Mouse (Mus musculus): ENCODE measurements around the gene Chmp6. TPM values are rescaled to one million over a fixed set of nuclear protein-coding genes. Genes with fewer than 3 reads are reported as not detected.

The Chmp6 gene
- polyA plus RNA-seq (2015; fragmentation: Nextera tagmentation; extraction: Ambion mirVana), result 97.5 and 102 TPM in 2 replicates

DNA sequence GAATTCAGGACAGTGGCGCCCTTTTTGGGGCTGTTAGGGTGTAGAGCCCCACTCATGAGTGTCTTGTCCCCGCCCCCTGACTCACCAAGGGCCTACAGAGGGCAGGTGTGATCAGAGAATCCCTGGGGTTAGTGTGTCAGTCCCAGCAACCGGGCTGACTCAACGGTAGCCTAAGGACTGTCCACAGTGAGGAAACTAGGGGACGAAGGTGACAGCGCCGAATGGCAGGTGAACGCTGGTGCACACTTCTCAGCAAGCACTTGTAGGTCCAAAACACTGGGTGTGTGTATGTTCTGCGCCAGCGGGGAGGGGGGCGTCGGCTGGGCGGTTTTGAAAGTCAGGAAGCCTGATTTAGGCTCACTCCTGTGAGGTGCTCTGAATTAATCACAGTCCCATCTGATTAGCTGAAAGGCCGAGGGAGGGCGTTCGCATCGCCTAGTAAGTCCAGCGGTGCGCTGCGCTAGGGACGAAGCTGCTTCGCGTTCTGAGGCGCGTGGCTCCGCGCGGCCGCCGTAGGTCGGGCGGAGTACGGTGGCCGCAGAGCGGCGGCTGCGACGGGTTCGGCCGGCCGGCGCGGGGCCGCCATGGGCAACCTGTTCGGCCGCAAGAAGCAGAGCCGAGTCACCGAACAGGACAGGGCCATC is at the start of gene Chmp6:
Gene Chmp6 (plus strand): TSS at position 151 of the 644 bp plus-strand sequence.
- Histone ChIP-seq H3K9me3 (no peaks in the 10 kb centered on the region), H3K27me3 (no peaks in the 10 kb centered on the region), H3K4me1 (replicated peaks) (peaks cover 46% of the 10 kb centered on the region), H3K9ac (peak within 1 kb of the TSS; percentile 86), H3K4me2 (peak within 1 kb of the TSS; percentile 98), H3K36me3 (peaks cover 21% of the 10 kb centered on the region), H3K27ac (replicated peaks) (peak within 1 kb of the TSS; percentile 83), H3K4me3 (peak within 1 kb of the TSS; percentile 82)
- WGBS, result 1% methylated on average over 48 of the region's 48 CpGs
- ATAC-seq (ENCODE audit: low read depth), result peak; percentile 55

DNA sequence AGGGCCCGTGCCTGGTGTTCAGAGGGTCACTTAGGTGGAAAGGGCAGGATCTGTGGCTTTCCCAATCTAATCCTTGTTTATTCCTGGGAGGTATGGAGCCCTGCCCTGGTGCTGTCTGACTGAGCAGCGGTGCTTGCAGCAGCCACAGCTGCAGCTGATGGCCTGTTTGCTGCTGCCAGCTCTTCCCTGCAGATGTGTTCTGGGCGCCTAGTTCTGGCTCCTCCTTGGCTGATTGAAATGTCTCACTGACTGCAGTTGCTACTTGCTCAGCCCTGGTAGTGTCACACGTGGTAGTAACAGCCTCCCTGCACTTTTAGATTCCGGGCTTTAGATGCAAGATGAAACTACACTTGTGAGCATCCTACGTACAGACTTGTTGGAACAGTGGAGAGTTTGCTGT is 46.4 kb upstream of the Chmp6 start:
- no peak for ATAC-seq (ENCODE audit: low read depth)
- H3K27me3 ChIP-seq, result no peaks in the 10 kb centered on the region
- peaks cover 18% of the 10 kb centered on the region for H3K4me1 ChIP-seq (replicated peaks)
- H3K4me2 ChIP-seq, result no peak overlapping the region
- H3K36me3 ChIP-seq, result peaks cover 20% of the 10 kb centered on the region
- no peaks in the 10 kb centered on the region for H3K9me3 ChIP-seq
- no peak overlapping the region for H3K9ac ChIP-seq
- H3K27ac ChIP-seq (replicated peaks), result no peak overlapping the region
- 89% methylated on average over 6 of the region's 6 CpGs for WGBS
- H3K4me3 ChIP-seq, result no peak overlapping the region

DNA sequence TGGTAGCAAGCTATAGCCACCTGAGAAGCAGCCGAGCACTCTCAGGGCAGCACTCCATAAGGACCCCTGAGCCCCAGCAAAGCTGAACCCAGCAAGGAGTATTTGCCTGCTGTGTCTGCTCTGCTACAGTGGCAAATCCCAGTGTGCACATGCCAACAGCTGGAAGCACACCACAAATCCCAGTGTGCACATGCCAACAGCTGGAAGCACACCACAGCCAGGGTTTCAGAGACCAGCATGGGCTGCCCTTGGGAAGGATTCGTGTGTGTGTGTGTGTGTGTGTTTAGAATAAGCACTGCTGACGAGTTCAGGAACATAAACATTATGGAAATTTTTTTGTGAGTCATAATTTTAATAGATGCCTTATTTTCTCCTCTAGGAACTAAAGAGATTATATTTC is 45.1 kb upstream of the Chmp6 start:
- no peak overlapping the region for H3K27ac ChIP-seq (replicated peaks)
- no peak for ATAC-seq (ENCODE audit: low read depth)
- peaks cover 13% of the 10 kb centered on the region for H3K4me1 ChIP-seq (replicated peaks)
- WGBS, result 72% methylated on average over 3 of the region's 3 CpGs
- peaks cover 34% of the 10 kb centered on the region for H3K36me3 ChIP-seq
- no peak overlapping the region for H3K9ac ChIP-seq
- no peaks in the 10 kb centered on the region for H3K9me3 ChIP-seq
- no peaks in the 10 kb centered on the region for H3K27me3 ChIP-seq
- no peak overlapping the region for H3K4me3 ChIP-seq
- no peak overlapping the region for H3K4me2 ChIP-seq

DNA sequence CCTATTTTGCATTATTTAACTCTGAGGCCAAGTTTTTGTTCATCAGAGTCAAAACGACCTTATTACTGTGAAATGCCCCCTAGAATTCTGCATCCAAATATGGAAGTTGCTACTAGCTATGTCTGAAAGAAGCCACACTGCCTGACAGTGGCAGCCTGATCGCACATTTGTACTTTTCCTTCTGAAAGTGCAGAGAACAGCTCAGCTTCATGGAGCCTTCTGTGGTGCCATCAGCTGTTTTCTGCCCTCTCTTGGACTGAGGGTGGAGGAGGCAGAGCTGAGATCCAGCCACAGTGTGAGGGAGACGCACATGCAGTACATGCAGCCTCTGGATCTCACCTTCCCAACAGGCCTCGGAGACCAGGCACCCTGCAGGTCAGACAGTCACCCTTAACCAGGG is 44.7 kb upstream of the Chmp6 start:
- H3K27me3 ChIP-seq, result no peaks in the 10 kb centered on the region
- peaks cover 9% of the 10 kb centered on the region; the same call in 1 of the 2 replicates for H3K4me1 ChIP-seq (replicated peaks)
- no peak overlapping the region for H3K4me2 ChIP-seq
- ATAC-seq (ENCODE audit: low read depth), result no peak
- H3K9ac ChIP-seq, result no peak overlapping the region
- H3K36me3 ChIP-seq, result peaks cover 38% of the 10 kb centered on the region
- no peaks in the 10 kb centered on the region for H3K9me3 ChIP-seq
- no peak overlapping the region for H3K4me3 ChIP-seq
- H3K27ac ChIP-seq (replicated peaks), result no peak overlapping the region
- 87% methylated on average over 4 of the region's 4 CpGs for WGBS

DNA sequence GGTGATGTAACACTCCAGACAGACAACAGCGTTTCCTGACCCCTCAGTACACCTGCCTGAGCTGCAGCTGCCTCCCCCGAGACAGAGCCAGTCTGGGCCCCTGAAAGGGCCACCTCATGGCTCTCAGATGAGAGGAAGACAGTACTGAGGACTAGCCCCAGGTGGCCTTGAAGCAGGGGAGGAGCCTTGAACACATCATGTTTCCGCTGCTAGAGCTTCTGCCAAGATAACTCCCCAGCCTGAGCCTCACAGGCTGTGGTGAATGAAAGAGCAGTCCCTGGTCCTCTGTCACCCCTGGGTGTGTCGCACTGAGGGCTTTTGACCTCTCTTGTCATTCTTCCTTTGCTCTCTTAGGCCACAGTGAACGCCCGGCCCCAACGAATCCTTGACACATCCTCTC is 42.1 kb upstream of the Chmp6 start:
- Histone ChIP-seq H3K4me3 (no peak overlapping the region), H3K9me3 (no peaks in the 10 kb centered on the region), H3K27ac (replicated peaks) (no peak overlapping the region), H3K27me3 (no peaks in the 10 kb centered on the region), H3K36me3 (peaks cover 56% of the 10 kb centered on the region), H3K4me1 (replicated peaks) (0 out of 2 replicates have a peak, but pooled peaks cover 7% of the 10 kb centered on the region), H3K4me2 (no peak overlapping the region), H3K9ac (no peak overlapping the region)
- ATAC-seq (ENCODE audit: low read depth), result no peak
- WGBS, result 88% methylated on average over 7 of the region's 7 CpGs

DNA sequence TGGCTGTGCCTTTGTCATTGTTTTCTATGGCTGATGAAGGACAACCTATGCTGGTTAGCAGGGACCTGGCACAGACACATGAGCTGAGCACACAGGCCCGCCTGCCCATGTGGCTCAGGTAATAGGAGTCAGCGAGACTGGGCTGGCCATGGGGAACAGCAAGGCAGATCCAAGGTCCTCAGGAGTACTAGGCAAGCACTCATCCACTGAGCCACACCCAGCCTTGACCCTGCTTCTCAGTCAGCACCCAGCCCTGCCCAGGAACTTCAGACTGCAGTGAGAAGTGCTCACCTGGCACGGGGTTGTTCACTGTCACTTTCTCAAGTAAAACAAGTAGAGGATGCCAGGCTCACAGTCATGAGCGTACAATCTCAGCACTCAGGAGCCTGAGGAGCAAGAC is 39.6 kb upstream of the Chmp6 start:
- Histone ChIP-seq H3K9ac (no peak overlapping the region), H3K4me3 (no peak overlapping the region), H3K27ac (replicated peaks) (no peak overlapping the region), H3K27me3 (no peaks in the 10 kb centered on the region), H3K36me3 (peaks cover 58% of the 10 kb centered on the region), H3K9me3 (no peaks in the 10 kb centered on the region), H3K4me2 (no peak overlapping the region), H3K4me1 (replicated peaks) (no peaks in the 10 kb centered on the region)
- WGBS, result 97% methylated on average over 4 of the region's 4 CpGs
- ATAC-seq (ENCODE audit: low read depth), result no peak

DNA sequence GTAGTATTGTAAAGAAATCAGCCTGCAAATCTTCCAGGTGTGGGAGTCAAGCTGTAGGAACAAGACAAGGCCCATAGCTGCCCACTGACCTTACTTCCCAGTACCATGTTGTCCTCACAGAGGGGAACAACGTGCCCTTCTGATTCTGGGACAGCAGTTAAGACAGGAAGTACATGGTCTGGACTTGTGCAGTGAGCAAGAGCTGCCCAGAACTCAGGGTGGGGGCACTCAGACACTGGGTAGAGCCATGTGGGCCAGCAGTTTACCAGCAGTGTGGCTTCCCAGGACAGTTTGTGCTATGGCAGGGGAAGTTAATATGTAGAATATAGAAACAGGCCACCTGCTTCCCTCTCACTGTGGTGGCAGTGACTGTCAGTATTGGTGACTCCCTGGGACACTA is 38.4 kb upstream of the Chmp6 start:
- H3K9ac ChIP-seq, result no peak overlapping the region
- no peak overlapping the region for H3K4me3 ChIP-seq
- no peak for ATAC-seq (ENCODE audit: low read depth)
- no peak overlapping the region for H3K27ac ChIP-seq (replicated peaks)
- WGBS, result 90% methylated on average over 1 of the region's 1 CpGs
- no peaks in the 10 kb centered on the region for H3K9me3 ChIP-seq
- H3K36me3 ChIP-seq, result peaks cover 64% of the 10 kb centered on the region
- no peak overlapping the region for H3K4me2 ChIP-seq
- H3K4me1 ChIP-seq (replicated peaks), result no peaks in the 10 kb centered on the region
- no peaks in the 10 kb centered on the region for H3K27me3 ChIP-seq

DNA sequence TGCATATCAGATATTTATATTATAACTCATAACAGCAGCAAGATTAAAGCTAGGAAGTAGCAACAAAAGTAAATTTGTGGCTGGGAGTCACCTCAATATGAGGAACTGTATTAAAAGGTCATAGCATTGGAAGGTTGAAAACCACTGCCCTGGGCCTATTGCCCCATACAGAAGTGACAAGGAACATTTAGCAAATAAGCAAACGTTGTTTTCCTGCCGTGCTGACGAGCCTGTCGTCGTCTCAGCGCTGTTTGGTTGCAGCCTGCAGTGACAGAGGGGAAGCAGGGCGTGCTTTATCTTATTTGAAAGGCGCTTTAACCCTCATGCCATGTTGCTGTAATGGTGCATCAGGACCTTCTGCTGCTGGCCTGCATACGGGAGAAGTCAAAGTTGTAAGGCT is 37.6 kb upstream of the Chmp6 start:
- no peak for ATAC-seq (ENCODE audit: low read depth)
- 86% methylated on average over 9 of the region's 9 CpGs for WGBS
- no peak overlapping the region for H3K27ac ChIP-seq (replicated peaks)

DNA sequence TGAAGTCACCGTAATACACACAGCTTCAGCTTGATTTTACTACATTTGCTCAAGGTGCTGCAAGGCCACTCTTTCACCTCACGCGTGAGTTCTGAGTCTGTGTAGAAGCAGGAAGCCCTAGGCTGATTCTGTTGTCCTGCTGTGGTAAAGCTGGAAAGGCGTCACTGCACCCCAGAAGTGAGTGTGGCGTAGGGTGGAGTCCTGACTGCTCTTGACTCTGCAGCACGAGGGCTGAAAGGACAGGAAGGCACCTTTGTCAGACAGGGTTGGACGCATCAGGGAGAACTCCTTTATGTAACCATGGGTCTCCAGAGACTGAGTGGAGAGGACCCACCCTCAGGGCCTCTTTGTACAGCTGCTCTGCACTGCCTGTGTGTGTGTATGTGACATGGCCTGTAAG is 36.1 kb upstream of the Chmp6 start:
- no peaks in the 10 kb centered on the region for H3K4me1 ChIP-seq (replicated peaks)
- H3K9ac ChIP-seq, result no peak overlapping the region
- ATAC-seq (ENCODE audit: low read depth), result no peak
- no peak overlapping the region for H3K4me2 ChIP-seq
- H3K36me3 ChIP-seq, result peaks cover 55% of the 10 kb centered on the region
- no peak overlapping the region for H3K27ac ChIP-seq (replicated peaks)
- no peaks in the 10 kb centered on the region for H3K9me3 ChIP-seq
- no peak overlapping the region for H3K4me3 ChIP-seq
- 88% methylated on average over 7 of the region's 7 CpGs for WGBS
- H3K27me3 ChIP-seq, result no peaks in the 10 kb centered on the region

More for the DNA sequence above, 37.6 kb upstream of the Chmp6 start:
- H3K27me3 ChIP-seq, result no peaks in the 10 kb centered on the region
- H3K36me3 ChIP-seq, result peaks cover 64% of the 10 kb centered on the region
- no peak overlapping the region for H3K4me3 ChIP-seq
- no peaks in the 10 kb centered on the region for H3K9me3 ChIP-seq
- no peak overlapping the region for H3K9ac ChIP-seq
- no peak overlapping the region for H3K4me2 ChIP-seq
- no peaks in the 10 kb centered on the region for H3K4me1 ChIP-seq (replicated peaks)

DNA sequence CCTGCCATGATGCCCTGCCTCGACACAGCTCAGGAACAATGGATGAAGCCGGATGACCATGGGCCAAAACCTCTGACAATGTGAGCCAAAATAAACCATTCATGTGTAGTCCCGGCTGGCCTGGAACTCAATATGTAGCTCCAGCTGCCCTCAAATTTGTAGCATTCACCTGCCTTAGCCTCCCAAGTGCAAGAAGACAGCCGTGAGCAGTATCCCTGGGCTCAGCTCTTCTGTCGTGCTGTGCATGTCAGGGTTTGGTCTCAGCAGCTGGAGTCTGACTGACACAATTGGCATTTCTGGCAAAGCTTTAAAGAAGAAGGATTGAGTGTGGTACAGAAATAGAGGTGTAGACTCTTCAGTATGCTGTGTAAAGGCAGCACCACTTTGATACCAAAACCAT is 33.7 kb upstream of the Chmp6 start:
- no peak for ATAC-seq (ENCODE audit: low read depth)
- H3K4me3 ChIP-seq, result no peak overlapping the region
- no peak overlapping the region for H3K4me2 ChIP-seq
- no peaks in the 10 kb centered on the region for H3K27me3 ChIP-seq
- H3K9ac ChIP-seq, result no peak overlapping the region
- no peak overlapping the region for H3K27ac ChIP-seq (replicated peaks)
- no peaks in the 10 kb centered on the region for H3K9me3 ChIP-seq
- H3K4me1 ChIP-seq (replicated peaks), result no peaks in the 10 kb centered on the region
- 93% methylated on average over 5 of the region's 5 CpGs for WGBS
- H3K36me3 ChIP-seq, result peaks cover 35% of the 10 kb centered on the region

DNA sequence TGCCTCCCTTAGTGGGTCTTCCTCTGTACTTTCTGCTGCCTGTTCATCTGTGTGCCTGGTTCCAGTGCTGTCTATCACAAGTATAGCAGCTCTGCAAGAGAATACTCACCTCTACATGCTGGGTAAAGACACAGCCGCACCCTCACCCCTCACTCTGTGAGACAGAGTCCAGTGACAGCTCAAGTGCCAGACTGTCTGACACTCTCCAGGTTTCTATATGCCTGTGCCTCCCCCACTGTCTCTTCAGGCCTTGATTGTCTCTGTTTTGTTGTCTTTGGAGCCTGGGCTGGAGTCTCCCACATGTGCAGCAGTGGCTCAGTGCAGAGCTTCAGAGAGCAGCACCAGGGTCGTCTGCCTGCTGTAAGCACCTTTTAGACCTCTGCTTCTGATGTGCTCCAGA is 29.6 kb upstream of the Chmp6 start:
- Histone ChIP-seq H3K4me3 (no peak overlapping the region), H3K27me3 (no peaks in the 10 kb centered on the region), H3K9me3 (no peaks in the 10 kb centered on the region), H3K9ac (no peak overlapping the region), H3K4me1 (replicated peaks) (no peaks in the 10 kb centered on the region), H3K4me2 (no peak overlapping the region), H3K27ac (replicated peaks) (no peak overlapping the region), H3K36me3 (peaks cover 52% of the 10 kb centered on the region)
- no peak for ATAC-seq (ENCODE audit: low read depth)
- 79% methylated on average over 2 of the region's 2 CpGs for WGBS

DNA sequence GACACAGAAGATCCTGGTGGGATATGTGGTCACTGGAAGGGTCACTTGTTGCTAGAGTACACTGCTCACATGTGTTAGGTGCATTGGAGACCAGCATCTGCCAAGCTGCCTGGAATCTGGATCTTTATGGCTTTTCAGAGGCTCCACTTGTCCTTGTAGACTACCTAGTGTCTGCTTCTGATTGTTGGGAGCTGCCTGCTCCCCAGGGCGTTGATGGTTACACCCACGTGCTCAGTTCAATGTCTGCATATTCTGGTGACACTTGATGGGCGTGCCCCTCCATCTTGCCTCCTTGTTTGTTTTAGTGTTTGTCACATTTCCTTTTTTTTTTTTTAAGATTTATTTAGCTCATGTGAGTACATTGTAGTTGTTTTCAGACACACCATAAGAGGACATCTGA is 23.3 kb upstream of the Chmp6 start:
- Histone ChIP-seq H3K36me3 (peaks cover 70% of the 10 kb centered on the region), H3K27ac (replicated peaks) (no peak overlapping the region), H3K27me3 (no peaks in the 10 kb centered on the region), H3K4me2 (no peak overlapping the region), H3K4me3 (no peak overlapping the region), H3K4me1 (replicated peaks) (peaks cover 22% of the 10 kb centered on the region), H3K9ac (no peak overlapping the region), H3K9me3 (no peaks in the 10 kb centered on the region)
- ATAC-seq (ENCODE audit: low read depth), result no peak
- WGBS, result 94% methylated on average over 3 of the region's 3 CpGs

DNA sequence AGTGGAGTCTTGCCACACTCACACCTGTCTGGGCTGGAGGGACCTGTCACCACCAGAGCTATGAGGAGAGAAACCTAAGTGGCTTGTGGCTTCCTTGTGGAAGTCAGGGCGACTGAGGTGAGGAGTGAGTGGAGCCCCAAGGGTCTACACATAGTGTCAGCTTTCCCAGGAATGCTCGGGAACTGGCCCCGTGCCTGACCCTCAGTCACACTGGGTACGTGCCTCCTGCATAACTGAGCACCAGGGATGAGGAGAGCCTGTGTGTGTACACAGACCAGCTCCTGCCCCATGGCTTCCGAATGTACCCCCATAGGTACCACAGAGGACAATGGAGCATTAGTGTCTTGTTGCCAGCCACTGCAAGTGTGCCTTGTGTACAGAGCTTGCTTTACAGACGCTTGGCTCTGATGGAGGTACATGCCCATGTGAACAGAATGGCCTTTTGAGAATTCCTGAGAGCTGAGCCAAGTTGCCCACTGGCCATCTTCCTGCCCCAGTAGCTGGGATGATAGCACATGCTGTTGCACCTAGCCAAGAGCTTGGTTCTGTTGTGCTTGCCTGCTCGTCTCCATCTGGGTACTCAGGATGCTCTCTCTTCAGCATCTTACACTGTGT is 21.5 kb upstream of the Chmp6 start:
- WGBS, result 93% methylated on average over 7 of the region's 7 CpGs
- Histone ChIP-seq H3K9me3 (no peaks in the 10 kb centered on the region), H3K36me3 (peaks cover 55% of the 10 kb centered on the region), H3K4me1 (replicated peaks) (peaks cover 36% of the 10 kb centered on the region), H3K27me3 (no peaks in the 10 kb centered on the region), H3K4me2 (no peak overlapping the region), H3K9ac (no peak overlapping the region; the same call in 1 of the 2 replicates), H3K27ac (replicated peaks) (no peak overlapping the region), H3K4me3 (no peak overlapping the region)
- no peak for ATAC-seq (ENCODE audit: low read depth)

Measured in neural tube, embryonic 13.5 days (tissue).